Mouse (Mus musculus) intestine, embryonic 15.5 days (tissue): ENCODE measurements at regions not wholly inside any gene's neighbourhood (a gene's known extent, or its start where the extent isn't known, plus 50 kb on each side); places are given as distances from the start of the nearest gene placed in this dataset.

Source experiments
- ATAC-seq: fragments of 200-750 bp; cut with Nextera tagmentation; 2 replicates; pipeline ENCODE4 v1.8.0; 2017; ENCODE audit warnings: moderate TSS enrichment, moderate library complexity
- H3K27ac ChIP-seq: fragments of 300-500 bp; sonication (generic); 2 replicates; pipeline ENCODE4 v1.5.1; 2015; ENCODE audit warnings: mild to moderate bottlenecking, inconsistent platforms
- H3K27me3 ChIP-seq: fragments of 300-500 bp; sonication (generic); replicated peaks from 2 replicates; pipeline ENCODE4 v1.6.1; 2015; ENCODE audit warnings: inconsistent platforms
- H3K36me3 ChIP-seq: fragments of 300-500 bp; sonication (generic); 2 replicates; pipeline ENCODE4 v1.6.1; 2015; ENCODE audit warnings: inconsistent platforms
- H3K4me1 ChIP-seq: fragments of 300-500 bp; sonication (generic); replicated peaks from 2 replicates; pipeline ENCODE4 v1.6.1; 2015; ENCODE audit warnings: inconsistent platforms
- H3K4me2 ChIP-seq: fragments of 300-500 bp; sonication (generic); replicated peaks from 2 replicates; pipeline ENCODE4 v1.6.1; 2015; ENCODE audit warnings: mild to moderate bottlenecking, inconsistent platforms
- H3K4me3 ChIP-seq: fragments of 300-500 bp; sonication (generic); replicated peaks from 2 replicates; pipeline ENCODE4 v1.5.1; 2015; ENCODE audit warnings: inconsistent platforms
- H3K9ac ChIP-seq: fragments of 300-500 bp; sonication (generic); 2 replicates; pipeline ENCODE4 v1.6.1; 2015; ENCODE audit warnings: inconsistent platforms
- H3K9me3 ChIP-seq: fragments of 300-500 bp; sonication (generic); 2 replicates; pipeline ENCODE4 v1.6.1; 2016; ENCODE audit warnings: inconsistent platforms
- WGBS: fragments of 180-500 bp; shearing (Covaris S2); methylation state at CpG from one replicate; pipeline ENCODE4 v1.1.7; 2015; 5-methylcytosine and 5-hydroxymethylcytosine counted together

DNA sequence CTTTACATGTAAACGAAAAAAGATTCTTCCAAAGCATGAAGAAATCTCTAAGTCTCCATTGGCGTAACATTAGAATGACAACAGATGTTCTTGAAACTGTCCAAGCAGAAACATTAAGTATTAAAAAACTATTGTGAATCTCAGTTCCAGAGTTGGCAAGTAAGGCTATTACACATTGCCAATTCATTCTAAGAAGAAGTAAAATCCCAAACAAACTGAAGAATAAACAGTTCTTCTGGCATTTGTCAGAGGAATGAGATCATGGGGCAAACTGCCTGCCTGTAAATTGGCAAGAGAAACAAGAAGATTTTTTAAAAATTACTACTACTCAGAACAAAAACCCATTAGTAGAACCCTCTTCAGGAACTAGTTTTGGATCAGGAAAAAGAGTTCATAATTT is 680.1 kb downstream of the Nova1 start:
- no peak for ATAC-seq
- no peak overlapping the region for H3K4me2 ChIP-seq
- no peak overlapping the region for H3K4me3 ChIP-seq
- no peaks in the 10 kb centered on the region for H3K27me3 ChIP-seq
- no peak overlapping the region for H3K9ac ChIP-seq
- 59% methylated on average over 2 of the region's 2 CpGs for WGBS
- H3K27ac ChIP-seq, result no peak overlapping the region
- no peaks in the 10 kb centered on the region for H3K4me1 ChIP-seq
- no peaks in the 10 kb centered on the region for H3K9me3 ChIP-seq
- H3K36me3 ChIP-seq, result no peaks in the 10 kb centered on the region

GRCm38 (mm10) chr12:46125867-46126266 is 692.9 kb downstream of the Nova1 start:
- Histone ChIP-seq H3K4me1 (no peaks in the 10 kb centered on the region), H3K27me3 (no peaks in the 10 kb centered on the region), H3K9me3 (no peaks in the 10 kb centered on the region), H3K27ac (no peak overlapping the region), H3K4me2 (no peak overlapping the region), H3K4me3 (no peak overlapping the region), H3K36me3 (no peaks in the 10 kb centered on the region), H3K9ac (no peak overlapping the region)
- WGBS, result 57% methylated on average over 1 of the region's 1 CpGs
- peak; percentile 75 for ATAC-seq

DNA sequence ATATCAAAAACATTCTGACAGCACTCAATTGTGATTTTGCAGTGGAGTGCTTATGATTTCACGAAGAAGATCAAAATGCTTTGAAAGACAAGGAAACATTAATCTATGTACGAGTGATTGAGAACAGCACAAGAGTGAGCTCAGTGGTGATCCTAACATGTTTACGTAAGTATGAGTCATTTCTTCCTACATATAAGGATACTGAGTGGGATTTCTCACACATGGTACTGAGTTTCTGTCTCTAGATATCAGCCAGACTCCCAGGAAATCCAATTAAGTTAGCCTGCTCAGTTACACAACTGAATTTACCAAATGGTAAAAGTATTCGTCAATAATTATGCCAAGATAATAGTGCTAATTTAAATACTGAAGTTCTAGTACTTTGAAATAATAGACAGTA is 707.4 kb downstream of the Nova1 start:
- H3K27ac ChIP-seq, result no peak overlapping the region
- no peak overlapping the region for H3K9ac ChIP-seq
- no peak overlapping the region for H3K4me3 ChIP-seq
- H3K36me3 ChIP-seq, result no peaks in the 10 kb centered on the region
- no peaks in the 10 kb centered on the region for H3K27me3 ChIP-seq
- no peaks in the 10 kb centered on the region for H3K9me3 ChIP-seq
- no peak for ATAC-seq
- H3K4me1 ChIP-seq, result no peaks in the 10 kb centered on the region
- no peak overlapping the region for H3K4me2 ChIP-seq
- 73% methylated on average over 4 of the region's 4 CpGs for WGBS

GRCm38 (mm10) chr12:46083356-46083755 is 735.4 kb downstream of the Nova1 start:
- Histone ChIP-seq H3K27me3 (no peaks in the 10 kb centered on the region), H3K4me1 (no peaks in the 10 kb centered on the region), H3K36me3 (no peaks in the 10 kb centered on the region), H3K27ac (no peak overlapping the region), H3K4me3 (no peak overlapping the region), H3K9me3 (no peaks in the 10 kb centered on the region), H3K4me2 (no peak overlapping the region), H3K9ac (no peak overlapping the region)
- no peak for ATAC-seq
- 86% methylated on average over 2 of the region's 2 CpGs for WGBS

GRCm38 (mm10) chr12:46075789-46076217 is 742.9 kb downstream of the Nova1 start:
- Histone ChIP-seq H3K4me1 (no peaks in the 10 kb centered on the region), H3K4me2 (no peak overlapping the region), H3K9me3 (no peaks in the 10 kb centered on the region), H3K27ac (no peak overlapping the region), H3K4me3 (no peak overlapping the region), H3K27me3 (no peaks in the 10 kb centered on the region), H3K36me3 (no peaks in the 10 kb centered on the region), H3K9ac (no peak overlapping the region)
- ATAC-seq, result no peak
- WGBS, result 89% methylated on average over 11 of the region's 11 CpGs

DNA sequence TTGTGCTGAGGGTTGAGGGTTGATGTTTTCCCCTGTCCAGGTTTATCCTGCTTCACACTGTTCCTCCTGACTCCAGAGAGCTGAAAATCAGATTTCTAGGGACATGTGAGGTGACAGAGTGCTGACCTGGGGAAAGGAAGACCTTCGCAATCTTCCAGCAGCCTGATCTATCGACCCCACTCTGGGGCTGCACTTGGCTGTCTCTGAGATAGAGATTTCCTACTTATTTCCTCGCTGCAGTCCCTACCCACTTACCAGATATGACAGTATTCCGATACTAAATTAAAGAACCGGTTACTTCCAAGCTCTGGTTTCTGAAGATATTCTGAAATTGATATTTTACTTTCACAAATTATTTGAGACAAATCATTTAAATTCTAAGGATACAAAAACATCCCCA is 743.4 kb downstream of the Nova1 start:
- Histone ChIP-seq H3K27me3 (no peaks in the 10 kb centered on the region), H3K4me1 (no peaks in the 10 kb centered on the region), H3K4me2 (no peak overlapping the region), H3K9ac (no peak overlapping the region), H3K4me3 (no peak overlapping the region), H3K36me3 (no peaks in the 10 kb centered on the region), H3K27ac (no peak overlapping the region), H3K9me3 (no peaks in the 10 kb centered on the region)
- no peak for ATAC-seq
- WGBS, result 89% methylated on average over 5 of the region's 5 CpGs

DNA sequence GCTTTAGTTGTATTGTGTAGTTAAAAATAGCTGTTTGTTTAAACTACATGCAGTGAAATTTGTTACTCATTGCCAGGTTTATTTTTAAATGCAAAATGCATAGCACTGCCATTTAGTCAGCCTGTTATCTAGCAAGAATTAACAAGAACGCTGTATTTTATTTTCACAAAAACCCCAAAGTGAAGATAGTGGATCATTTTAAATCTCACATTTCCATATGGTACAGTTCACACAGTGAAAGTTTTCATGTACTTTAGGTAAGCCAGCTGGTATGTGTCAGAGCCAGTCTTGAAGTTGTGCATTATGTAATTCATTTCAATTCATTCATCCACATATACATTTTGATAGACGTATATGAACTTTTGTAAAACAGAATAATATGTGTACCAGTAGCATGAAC is 751.8 kb downstream of the Nova1 start:
- WGBS, result 77% methylated on average over 2 of the region's 2 CpGs
- Histone ChIP-seq H3K27me3 (no peaks in the 10 kb centered on the region), H3K36me3 (no peaks in the 10 kb centered on the region), H3K9ac (no peak overlapping the region), H3K27ac (no peak overlapping the region), H3K4me1 (no peaks in the 10 kb centered on the region), H3K9me3 (no peaks in the 10 kb centered on the region), H3K4me3 (no peak overlapping the region), H3K4me2 (no peak overlapping the region)
- ATAC-seq, result no peak

DNA sequence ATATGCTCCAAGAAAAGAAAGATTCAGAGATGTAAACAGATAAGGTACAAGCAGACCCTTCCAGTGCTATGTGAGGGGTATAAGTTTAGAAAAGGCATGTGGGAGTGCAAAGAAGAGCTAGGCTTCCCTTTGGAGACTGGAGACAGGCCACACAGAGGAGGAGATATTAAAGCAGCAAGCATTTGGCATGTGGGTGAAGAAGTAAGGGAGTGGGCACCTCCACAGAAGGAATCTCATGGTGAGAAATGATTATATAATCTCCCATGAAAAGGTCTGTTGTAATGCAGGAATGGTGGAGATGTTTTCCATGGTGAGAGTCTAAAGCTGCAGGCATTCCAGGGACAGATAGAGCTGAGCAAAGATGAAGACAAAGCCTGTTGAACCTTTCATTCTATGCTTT is 778.1 kb downstream of the Nova1 start:
- Histone ChIP-seq H3K27me3 (no peaks in the 10 kb centered on the region), H3K36me3 (no peaks in the 10 kb centered on the region), H3K4me3 (no peak overlapping the region), H3K4me1 (no peaks in the 10 kb centered on the region), H3K27ac (no peak overlapping the region), H3K9ac (no peak overlapping the region), H3K4me2 (no peak overlapping the region), H3K9me3 (no peaks in the 10 kb centered on the region)
- no peak for ATAC-seq

- H3K36me3 ChIP-seq, result no peaks in the 10 kb centered on the region
- no peaks in the 10 kb centered on the region for H3K9me3 ChIP-seq
- no peak overlapping the region for H3K4me2 ChIP-seq
- H3K4me3 ChIP-seq, result no peak overlapping the region
- no peaks in the 10 kb centered on the region for H3K27me3 ChIP-seq
- 74% methylated on average over 1 of the region's 1 CpGs for WGBS
- no peak overlapping the region for H3K27ac ChIP-seq
- H3K4me1 ChIP-seq, result no peaks in the 10 kb centered on the region
- H3K9ac ChIP-seq, result no peak overlapping the region
- ATAC-seq, result no peak
Measured at GRCm38 (mm10) chr12:46040216-46040615, 778.5 kb downstream of the Nova1 start.

DNA sequence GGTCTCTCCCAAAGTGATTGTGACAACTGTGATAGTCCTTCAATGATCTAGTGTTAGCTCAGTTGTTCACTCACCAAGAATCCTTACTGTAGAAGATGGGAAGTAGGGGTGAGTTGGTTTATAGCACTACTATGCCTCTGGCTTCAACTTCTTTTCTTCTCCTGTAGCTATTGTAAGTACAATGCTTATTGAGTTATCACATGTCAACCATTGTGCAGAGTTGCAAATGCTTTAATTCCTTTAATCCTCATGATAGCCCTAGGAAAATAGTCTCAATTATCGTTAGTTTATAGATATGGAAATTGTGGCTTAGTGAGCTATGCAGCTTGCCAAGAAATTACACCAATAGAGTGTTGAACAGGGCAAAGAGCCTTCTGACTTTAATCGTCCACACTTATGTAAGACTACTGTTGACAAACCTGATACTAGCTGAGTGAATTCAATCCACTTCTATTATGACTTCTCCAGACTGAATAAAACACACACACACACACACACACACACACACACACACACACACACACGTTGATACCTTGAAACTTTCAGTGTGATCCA is 782.1 kb downstream of the Nova1 start:
- Histone ChIP-seq H3K9ac (no peak overlapping the region), H3K36me3 (no peaks in the 10 kb centered on the region), H3K9me3 (no peaks in the 10 kb centered on the region), H3K4me2 (no peak overlapping the region), H3K27ac (no peak overlapping the region), H3K27me3 (no peaks in the 10 kb centered on the region), H3K4me1 (no peaks in the 10 kb centered on the region), H3K4me3 (no peak overlapping the region)
- no peak for ATAC-seq
- 75% methylated on average over 3 of the region's 3 CpGs for WGBS

GRCm38 (mm10) chr12:46025266-46025665 is 793.5 kb downstream of the Nova1 start:
- Histone ChIP-seq H3K9me3 (no peaks in the 10 kb centered on the region), H3K4me3 (no peak overlapping the region), H3K4me2 (no peak overlapping the region), H3K27ac (no peak overlapping the region), H3K36me3 (no peaks in the 10 kb centered on the region), H3K27me3 (no peaks in the 10 kb centered on the region), H3K9ac (no peak overlapping the region), H3K4me1 (no peaks in the 10 kb centered on the region)
- 85% methylated on average over 5 of the region's 5 CpGs for WGBS
- no peak for ATAC-seq

- Histone ChIP-seq H3K9me3 (no peaks in the 10 kb centered on the region), H3K27me3 (no peaks in the 10 kb centered on the region), H3K4me2 (no peak overlapping the region), H3K27ac (no peak overlapping the region), H3K4me1 (no peaks in the 10 kb centered on the region), H3K4me3 (no peak overlapping the region), H3K36me3 (no peaks in the 10 kb centered on the region), H3K9ac (no peak overlapping the region)
- ATAC-seq, result no peak
- 79% methylated on average over 4 of the region's 4 CpGs for WGBS
Measured at GRCm38 (mm10) chr12:46021546-46021910, 797.2 kb downstream of the Nova1 start.

GRCm38 (mm10) chr12:46020835-46021545 is 797.7 kb downstream of the Nova1 start:
- no peak overlapping the region for H3K4me3 ChIP-seq
- no peak overlapping the region for H3K9ac ChIP-seq
- no peaks in the 10 kb centered on the region for H3K27me3 ChIP-seq
- WGBS, result 77% methylated on average over 6 of the region's 6 CpGs
- H3K4me1 ChIP-seq, result no peaks in the 10 kb centered on the region
- H3K9me3 ChIP-seq, result no peaks in the 10 kb centered on the region
- ATAC-seq, result no peak
- H3K4me2 ChIP-seq, result no peak overlapping the region
- H3K27ac ChIP-seq, result no peak overlapping the region
- no peaks in the 10 kb centered on the region for H3K36me3 ChIP-seq
